Mouse (Mus musculus) limb, embryonic 14.5 days (tissue): ENCODE measurements at regions not wholly inside any gene's neighbourhood (a gene's known extent, or its start where the extent isn't known, plus 50 kb on each side); places are given as distances from the start of the nearest gene placed in this dataset.
A peak's percentile ranks its signal among the peaks of the same experiment; 100 is the strongest.

ENCODE experiments used
- ATAC-seq: fragments of 200-750 bp; cut with Nextera tagmentation; 2 replicates; pipeline ENCODE4 v1.8.0; 2017; ENCODE audit warnings: low read depth, moderate number of reproducible peaks, moderate TSS enrichment; ENCODE audit not compliant: low FRiP score
- DNase-seq: peaks from one replicate; pipeline ENCODE4 v3.0.0-alpha.2; 2015; ENCODE audit warnings: low spot score
- H3K27ac ChIP-seq: fragments of 300-500 bp; sonication (generic); replicated peaks from 2 replicates; pipeline ENCODE4 v1.5.1; 2014; ENCODE audit warnings: low read depth, mild to moderate bottlenecking, low read length, moderate library complexity, mixed read lengths
- H3K27me3 ChIP-seq: fragments of 300-500 bp; sonication (generic); 2 replicates; pipeline ENCODE4 v1.6.1; 2014; ENCODE audit warnings: low read length, mixed read lengths; ENCODE audit not compliant: control insufficient read depth, insufficient read depth
- H3K36me3 ChIP-seq: fragments of 300-500 bp; sonication (generic); 2 replicates; pipeline ENCODE4 v1.6.1; 2014; ENCODE audit warnings: mild to moderate bottlenecking, low read length, moderate library complexity, mixed read lengths; ENCODE audit not compliant: control insufficient read depth, insufficient read depth
- H3K4me1 ChIP-seq: fragments of 300-500 bp; sonication (generic); 2 replicates; pipeline ENCODE4 v1.6.1; 2014; ENCODE audit warnings: antibody characterized with exemption, low read length, mixed read lengths; ENCODE audit not compliant: control insufficient read depth, insufficient read depth
- H3K4me2 ChIP-seq: fragments of 300-500 bp; sonication (generic); replicated peaks from 2 replicates; pipeline ENCODE4 v1.6.1; 2014; ENCODE audit warnings: low read depth, mild to moderate bottlenecking, low read length, moderate library complexity; ENCODE audit not compliant: severe bottlenecking
- H3K4me3 ChIP-seq: fragments of 300-500 bp; sonication (generic); replicated peaks from 2 replicates; pipeline ENCODE4 v1.5.1; 2014; ENCODE audit warnings: low read length
- H3K9ac ChIP-seq: fragments of 300-500 bp; sonication (generic); 2 replicates; pipeline ENCODE4 v1.6.1; 2014; ENCODE audit warnings: mild to moderate bottlenecking, low read depth, low read length, moderate library complexity; ENCODE audit not compliant: severe bottlenecking
- H3K9me3 ChIP-seq: fragments of 300-500 bp; sonication (generic); 2 replicates; pipeline ENCODE4 v1.6.1; 2016; ENCODE audit warnings: low read length; ENCODE audit not compliant: control insufficient read depth
- POLR2A ChIP-seq: fragments of 200-500 bp; IDR thresholded peaks from 2 replicates; pipeline ENCODE4 v1.8.0; 2012; ENCODE audit warnings: inconsistent platforms, mild to moderate bottlenecking, moderate library complexity, borderline replicate concordance; ENCODE audit not compliant: insufficient read depth, insufficient read length; ENCODE audit errors: extremely low read depth
- WGBS: fragments of 180-500 bp; shearing (Covaris S2); extraction: QIAGEN DNeasy Blood & Tissue Kit; methylation state at CpG from one replicate; pipeline ENCODE4 v1.1.7; 2014; 5-methylcytosine and 5-hydroxymethylcytosine counted together

- ATAC-seq (peak; percentile 69), DNase-seq (peak; percentile 16)
- no peak for TF ChIP-seq POLR2A
Measured at GRCm38 (mm10) chr1:191461811-191462491, 58.9 kb upstream of the Ppp2r5a start.

GRCm38 (mm10) chr1:191459066-191459465 is 56.0 kb upstream of the Ppp2r5a start:
- WGBS: 69% methylated on average over 5 of the region's 5 CpGs
- Histone ChIP-seq H3K4me1 (peaks cover 18% of the 10 kb centered on the region), H3K36me3 (no peaks in the 10 kb centered on the region), H3K4me3 (no peak overlapping the region), H3K27ac (no peak overlapping the region), H3K9me3 (no peaks in the 10 kb centered on the region), H3K4me2 (no peak overlapping the region), H3K9ac (no peak overlapping the region), H3K27me3 (no peaks in the 10 kb centered on the region)
- no peak for TF ChIP-seq POLR2A
- DNase-seq (no peak), ATAC-seq (no peak)

More at GRCm38 (mm10) chr1:191461811-191462491, 58.9 kb upstream of the Ppp2r5a start:
- Histone ChIP-seq H3K9ac (peak overlapping the region; percentile 28; the same call in 1 of the 2 replicates), H3K36me3 (no peaks in the 10 kb centered on the region), H3K27me3 (no peaks in the 10 kb centered on the region), H3K27ac (0 out of 2 replicates have a peak overlapping the region, but pooled peaks have one; percentile 38), H3K4me2 (peak overlapping the region; percentile 28), H3K4me1 (peaks cover 8% of the 10 kb centered on the region), H3K4me3 (no peak overlapping the region), H3K9me3 (no peaks in the 10 kb centered on the region)
- WGBS: 6% methylated on average over 9 of the region's 9 CpGs

- 70% methylated on average over 2 of the region's 2 CpGs for WGBS
- Histone ChIP-seq H3K36me3 (no peaks in the 10 kb centered on the region), H3K4me3 (no peak overlapping the region), H3K4me2 (no peak overlapping the region), H3K9ac (no peak overlapping the region), H3K27ac (no peak overlapping the region), H3K4me1 (peaks cover 24% of the 10 kb centered on the region), H3K9me3 (no peaks in the 10 kb centered on the region), H3K27me3 (no peaks in the 10 kb centered on the region)
- no peak for TF ChIP-seq POLR2A
- DNase-seq (no peak), ATAC-seq (no peak)
Measured at GRCm38 (mm10) chr1:191458292-191458691, 55.2 kb upstream of the Ppp2r5a start.

- whole genome bisulfite sequencing: 42% methylated on average over 4 of the region's 4 CpGs
- ATAC-seq: no peak
- no peak overlapping the region for H3K9ac ChIP-seq
- H3K4me3 ChIP-seq: no peak overlapping the region
- H3K9me3 ChIP-seq: no peaks in the 10 kb centered on the region
- no peak overlapping the region for H3K4me2 ChIP-seq
- no peaks in the 10 kb centered on the region for H3K36me3 ChIP-seq
- no peak for TF ChIP-seq POLR2A
- peaks cover 20% of the 10 kb centered on the region for H3K4me1 ChIP-seq
- H3K27me3 ChIP-seq: no peaks in the 10 kb centered on the region
- no peak for DNase-seq
- H3K27ac ChIP-seq: no peak overlapping the region
Measured at GRCm38 (mm10) chr1:191457103-191457502, 54.0 kb upstream of the Ppp2r5a start.

GRCm38 (mm10) chr1:191454604-191455003 is 51.5 kb upstream of the Ppp2r5a start:
- no peaks in the 10 kb centered on the region for H3K36me3 ChIP-seq
- no peak overlapping the region for H3K4me3 ChIP-seq
- no peaks in the 10 kb centered on the region for H3K9me3 ChIP-seq
- no peaks in the 10 kb centered on the region for H3K27me3 ChIP-seq
- no peak overlapping the region for H3K4me2 ChIP-seq
- 26% methylated on average over 3 of the region's 3 CpGs for WGBS
- H3K9ac ChIP-seq: no peak overlapping the region
- H3K27ac ChIP-seq: no peak overlapping the region
- H3K4me1 ChIP-seq: peaks cover 16% of the 10 kb centered on the region
- ATAC-seq: no peak
- DNase-seq: no peak
- TF ChIP-seq POLR2A: no peak
